Mouse (Mus musculus) MEL (cell line): ENCODE measurements around the gene Lrpap1. TPM values are rescaled to one million over a fixed set of nuclear protein-coding genes. Genes with fewer than 3 reads are reported as not detected.

ENCODE experiments used
- DNase-seq: peaks from one replicate; pipeline ENCODE4 v3.0.0; 2011; ENCODE audit warnings: low read depth, low spot score
- H3K27ac ChIP-seq: 2 replicates; pipeline ENCODE4 v1.5.1; 2012; ENCODE audit warnings: low read depth, mild to moderate bottlenecking, control low read depth, low read length, moderate library complexity; ENCODE audit not compliant: control insufficient read depth
- H3K27me3 ChIP-seq, 2 experiments: fragments of 150-350 bp in 1 of 2; sonication (generic) in 1 of 2; 2 replicates each; pipeline ENCODE4 v1.6.1; 2012; ENCODE audit warnings: low read length in 2 of 2, mild to moderate bottlenecking in 2 of 2, improper control_type of control experiment in 1 of 2, moderate library complexity in 1 of 2; ENCODE audit not compliant: insufficient read depth in 2 of 2, control insufficient read depth in 1 of 2
- H3K36me3 ChIP-seq, 2 experiments: 2 replicates each; pipeline ENCODE4 v1.6.1; 2012 to 2014; ENCODE audit warnings: low read length in 2 of 2, improper control_type of control experiment in 1 of 2, inconsistent platforms in 1 of 2, mild to moderate bottlenecking in 1 of 2; ENCODE audit not compliant: insufficient read depth in 2 of 2, control insufficient read depth in 1 of 2
- H3K4me1 ChIP-seq, 2 experiments: fragments of 150-350 bp in 1 of 2; sonication (generic) in 1 of 2; 2 replicates each; pipeline ENCODE4 v1.6.1; 2012; ENCODE audit warnings: low read length in 2 of 2, improper control_type of control experiment in 1 of 2, mild to moderate bottlenecking in 1 of 2; ENCODE audit not compliant: insufficient read depth in 2 of 2, control insufficient read depth in 1 of 2
- H3K4me3 ChIP-seq, 2 experiments: fragments of 150-350 bp in 1 of 2; sonication (generic) in 1 of 2; 2 replicates each; pipeline ENCODE4 v1.5.1; 2012; ENCODE audit warnings: low read depth in 2 of 2, low read length in 2 of 2, mild to moderate bottlenecking in 2 of 2, moderate library complexity in 2 of 2, control low read depth in 1 of 2, improper control_type of control experiment in 1 of 2; ENCODE audit not compliant: control insufficient read depth in 1 of 2, insufficient read depth in 1 of 2
- H3K79me2 ChIP-seq: 2 replicates; pipeline ENCODE4 v1.6.1; 2012; ENCODE audit warnings: mild to moderate bottlenecking, low read length, moderate library complexity; ENCODE audit not compliant: control insufficient read depth, poor library complexity, insufficient read depth
- H3K9ac ChIP-seq: 2 replicates; pipeline ENCODE4 v1.6.1; 2012; ENCODE audit warnings: low read depth, mild to moderate bottlenecking, control low read depth, low read length, moderate library complexity; ENCODE audit not compliant: control insufficient read depth, poor library complexity, severe bottlenecking
- H3K9me3 ChIP-seq: fragments of 150-350 bp; sonication (generic); replicated peaks from 2 replicates; pipeline ENCODE4 v1.6.1; 2012; ENCODE audit warnings: mild to moderate bottlenecking, low read length, improper control_type of control experiment, moderate library complexity; ENCODE audit not compliant: insufficient read depth
- BHLHE40 ChIP-seq: IDR thresholded peaks from 2 replicates; pipeline ENCODE4 v1.6.1; 2012; ENCODE audit warnings: low read depth, mild to moderate bottlenecking, inconsistent platforms, low read length, improper control_type of control experiment, borderline replicate concordance
- CHD1 ChIP-seq: IDR thresholded peaks from 2 replicates; pipeline ENCODE4 v1.6.1; 2012; ENCODE audit warnings: low read depth, mild to moderate bottlenecking, inconsistent platforms, low read length, improper control_type of control experiment
- CHD2 ChIP-seq: IDR thresholded peaks from 2 replicates; pipeline ENCODE4 v1.6.1; 2011; ENCODE audit warnings: low read length, improper control_type of control experiment
- CTCF ChIP-seq, 3 experiments: IDR thresholded peaks in 2 of 3; conservative IDR thresholded peaks in 1 of 3; 2 replicates each; pipeline ENCODE4 v1.5.1; 2011 to 2012; ENCODE audit warnings: low read length in 3 of 3, low read depth in 2 of 3, mild to moderate bottlenecking in 2 of 3, improper control_type of control experiment in 1 of 3, inconsistent platforms in 1 of 3, mixed read lengths in 1 of 3, moderate library complexity in 1 of 3; ENCODE audit not compliant: control insufficient read depth in 1 of 3, insufficient read depth in 1 of 3, poor library complexity in 1 of 3, severe bottlenecking in 1 of 3
- E2F4 ChIP-seq: IDR thresholded peaks from 2 replicates; pipeline ENCODE4 v1.6.1; 2011; ENCODE audit warnings: low read depth, low read length, improper control_type of control experiment, borderline replicate concordance
- GABPA ChIP-seq: IDR thresholded peaks from 2 replicates; pipeline ENCODE4 v1.6.1; 2012; ENCODE audit warnings: low read depth, mild to moderate bottlenecking, inconsistent platforms, low read length, improper control_type of control experiment, moderate library complexity
- GATA1 ChIP-seq: IDR thresholded peaks from 2 replicates; pipeline ENCODE4 v1.6.1; 2011; ENCODE audit warnings: low read depth, low read length, improper control_type of control experiment
- JUND ChIP-seq: IDR thresholded peaks from 2 replicates; pipeline ENCODE4 v1.6.1; 2011; ENCODE audit warnings: low read depth, mild to moderate bottlenecking, improper control_type of control experiment, low read length
- MAFK ChIP-seq: IDR thresholded peaks from 2 replicates; pipeline ENCODE4 v1.6.1; 2011; ENCODE audit warnings: low read depth, mild to moderate bottlenecking, low read length, improper control_type of control experiment, borderline replicate concordance
- MXI1 ChIP-seq: IDR thresholded peaks from 2 replicates; pipeline ENCODE4 v1.6.1; 2011; ENCODE audit warnings: mild to moderate bottlenecking, low read depth, low read length, improper control_type of control experiment
- MYB ChIP-seq: IDR thresholded peaks from 2 replicates; pipeline ENCODE4 v1.6.1; 2011; ENCODE audit warnings: mild to moderate bottlenecking, low read depth, low read length, improper control_type of control experiment
- NRF1 ChIP-seq: IDR thresholded peaks from 2 replicates; pipeline ENCODE4 v1.6.1; 2014; ENCODE audit warnings: low read depth, mild to moderate bottlenecking, inconsistent platforms, low read length, improper control_type of control experiment, moderate library complexity; ENCODE audit not compliant: poor library complexity, insufficient read depth, severe bottlenecking
- POLR2A ChIP-seq, 2 experiments: IDR thresholded peaks; 2 replicates each; pipeline ENCODE4 v1.6.1; 2011 to 2012; ENCODE audit warnings: low read length in 2 of 2, mild to moderate bottlenecking in 2 of 2, control low read depth in 1 of 2, improper control_type of control experiment in 1 of 2, low read depth in 1 of 2, moderate library complexity in 1 of 2; ENCODE audit not compliant: control insufficient read depth in 1 of 2, insufficient read depth in 1 of 2, poor library complexity in 1 of 2
- RAD21 ChIP-seq: IDR thresholded peaks from 2 replicates; pipeline ENCODE4 v1.6.1; 2011; ENCODE audit warnings: mild to moderate bottlenecking, low read depth, low read length, improper control_type of control experiment
- SIN3A ChIP-seq: IDR thresholded peaks from 2 replicates; pipeline ENCODE4 v1.6.1; 2012; ENCODE audit warnings: low read length, improper control_type of control experiment, inconsistent platforms
- SMC3 ChIP-seq: IDR thresholded peaks from 2 replicates; pipeline ENCODE4 v1.6.1; 2011; ENCODE audit warnings: low read depth, low read length, improper control_type of control experiment
- USF1 ChIP-seq: IDR thresholded peaks from 2 replicates; pipeline ENCODE4 v1.6.1; 2014; ENCODE audit warnings: low read depth, mild to moderate bottlenecking, inconsistent platforms, low read length, improper control_type of control experiment, moderate library complexity
- ZKSCAN1 ChIP-seq: IDR thresholded peaks from 2 replicates; pipeline ENCODE4 v1.6.1; 2012; ENCODE audit warnings: low read depth, mild to moderate bottlenecking, inconsistent platforms, low read length, improper control_type of control experiment, moderate library complexity
- ZNF384 ChIP-seq: IDR thresholded peaks from 2 replicates; pipeline ENCODE4 v1.6.1; 2012; ENCODE audit warnings: low read depth, mild to moderate bottlenecking, inconsistent platforms, low read length, improper control_type of control experiment
- polyA plus RNA-seq, 2 experiments: library from polyadenylated mRNA; stranded (reverse) in 1 of 2; unstranded in 1 of 2; fragments of >175 nt in 1 of 2; fragments of >200 nt in 1 of 2; gene quantifications; 2 replicates each; pipeline versions ENCODE4 v1.2.1 to v1.2.4; 2012; ENCODE audit warnings: low replicate concordance in 2 of 2, low read depth in 1 of 2; ENCODE audit not compliant: insufficient read length in 2 of 2, insufficient read depth in 1 of 2, missing spikeins in 1 of 2
- total RNA-seq: library from RNA; depleted of rRNA; stranded (reverse); fragments of 300-350 nt; gene quantifications from 2 replicates; pipeline ENCODE4 v1.2.3, GENCODE M21; 2012

Lrpap1 gene
- total and polyA plus RNA-seq, 3 experiments, result 45.0 to 74.7 TPM; not detected in 1

GRCm38 (mm10) chr5:35055076-35055475 is 50.5 kb downstream of the Lrpap1 start:
- no peaks in the 10 kb centered on the region for H3K36me3 ChIP-seq
- no peak for DNase-seq
- H3K4me1 ChIP-seq, result no peaks in the 10 kb centered on the region
- no peaks in the 10 kb centered on the region for H3K9me3 ChIP-seq
- no peak overlapping the region for H3K9ac ChIP-seq
- H3K4me3 ChIP-seq, result no peak overlapping the region
- H3K27ac ChIP-seq, result no peak overlapping the region
- no peaks in the 10 kb centered on the region for H3K79me2 ChIP-seq
- TF ChIP-seq GABPA, result no peak
- no peak for TF ChIP-seq SIN3A
- no peak for TF ChIP-seq CTCF (IDR thresholded peaks at IDR 0.05 in 2 of 3, conservative IDR thresholded peaks at IDR 0.05 in 1 of 3; ENCODE audit: control insufficient read depth in 1 of 3, insufficient read depth in 1 of 3, low read depth in 2 of 3, low read length in 3 of 3, poor library complexity in 1 of 3, severe bottlenecking in 1 of 3)
- no peak for TF ChIP-seq ZNF384
- no peak for TF ChIP-seq MYB
- TF ChIP-seq CHD2, result no peak
- TF ChIP-seq RAD21, result no peak
- TF ChIP-seq POLR2A (IDR thresholded peaks at IDR 0.05; ENCODE audit: control insufficient read depth in 1 of 2, insufficient read depth in 1 of 2, low read depth in 1 of 2, low read length in 2 of 2, poor library complexity in 1 of 2), result no peak
- no peak for TF ChIP-seq MAFK
- no peak for TF ChIP-seq NRF1
- no peak for TF ChIP-seq SMC3
- no peak for TF ChIP-seq GATA1
- TF ChIP-seq, all 39 proteins: peak for 0
- H3K27me3 ChIP-seq, result peaks cover 6 to 17% of the 10 kb centered on the region in 2 experiments

DNA sequence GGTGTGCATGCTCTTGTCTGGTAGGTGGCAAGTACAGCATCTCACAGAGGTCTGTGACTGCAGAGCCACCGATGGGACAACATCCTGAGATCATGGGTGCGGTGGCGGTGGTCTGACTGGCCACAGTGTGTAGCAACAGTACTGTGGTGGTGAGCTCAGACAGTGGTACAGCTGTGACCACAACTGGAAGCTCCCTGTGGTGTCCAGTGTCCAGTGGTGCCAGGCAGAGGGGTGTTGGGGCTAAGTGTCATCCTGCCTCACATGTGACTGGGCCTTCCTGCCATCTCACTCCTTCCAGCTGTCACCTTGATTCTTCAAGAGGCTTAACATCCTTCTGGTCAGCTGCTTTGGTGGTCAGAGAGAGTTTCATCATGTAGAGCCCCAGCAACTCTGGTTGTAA is 50.9 kb downstream of the Lrpap1 start:
- no peaks in the 10 kb centered on the region for H3K79me2 ChIP-seq
- peaks cover 6 to 17% of the 10 kb centered on the region in 2 experiments for H3K27me3 ChIP-seq
- H3K4me3 ChIP-seq, result no peak overlapping the region
- H3K27ac ChIP-seq, result no peak overlapping the region
- no peaks in the 10 kb centered on the region for H3K9me3 ChIP-seq
- no peak overlapping the region for H3K9ac ChIP-seq
- TF ChIP-seq GABPA (no peak), CHD1 (no peak), BHLHE40 (no peak), USF1 (0 out of 2 replicates have a peak, but pooled peaks have one; percentile 35), E2F4 (no peak)
- TF ChIP-seq, all 39 proteins: peak for 1
- Histone ChIP-seq H3K4me1 (no peaks in the 10 kb centered on the region), H3K36me3 (no peaks in the 10 kb centered on the region)
- no peak for DNase-seq

GRCm38 (mm10) chr5:35050541-35050940 is 55.0 kb downstream of the Lrpap1 start:
- Histone ChIP-seq H3K4me3 (no peak overlapping the region), H3K27ac (no peak overlapping the region), H3K27me3 (peaks cover 6 to 17% of the 10 kb centered on the region in 2 experiments), H3K4me1 (no peaks in the 10 kb centered on the region), H3K9me3 (no peaks in the 10 kb centered on the region), H3K36me3 (no peaks in the 10 kb centered on the region), H3K9ac (no peak overlapping the region)
- DNase-seq, result no peak
- TF ChIP-seq CTCF (IDR thresholded peaks at IDR 0.05 in 2 of 3, conservative IDR thresholded peaks at IDR 0.05 in 1 of 3; ENCODE audit: control insufficient read depth in 1 of 3, insufficient read depth in 1 of 3, low read depth in 2 of 3, low read length in 3 of 3, poor library complexity in 1 of 3, severe bottlenecking in 1 of 3), result peak in 2 of 3 experiments; percentile 37; a peak in 4 of 6 replicates
- no peak for TF ChIP-seq MXI1
- peak; percentile 32 for TF ChIP-seq RAD21
- TF ChIP-seq JUND, result no peak
- TF ChIP-seq SMC3, result 0 out of 2 replicates have a peak, but pooled peaks have one; percentile 7
- TF ChIP-seq ZKSCAN1, result no peak
- TF ChIP-seq CHD1, result no peak
- TF ChIP-seq, all 39 proteins: peak for 3
- H3K79me2 ChIP-seq, result no peaks in the 10 kb centered on the region
